Mouse (Mus musculus) small intestine, adult 2 months (tissue): ENCODE data around the gene Gabrg3.

Experiments used
- CTCF ChIP-seq: fragments of 200-500 bp; IDR thresholded peaks from 2 replicates; pipeline ENCODE4 v1.5.1; 2012; ENCODE audit warnings: low read depth, mild to moderate bottlenecking, control low read depth, inconsistent platforms, low read length, moderate library complexity, mixed read lengths; ENCODE audit not compliant: insufficient replicate concordance, insufficient read length; ENCODE audit errors: extremely low read depth
- POLR2A ChIP-seq: fragments of 200-500 bp; IDR thresholded peaks from 2 replicates; pipeline ENCODE4 v1.6.1; 2012; ENCODE audit warnings: low read depth, mild to moderate bottlenecking, control low read depth, inconsistent platforms, low read length, moderate library complexity

- TF ChIP-seq CTCF (no peak), POLR2A (no peak)
Measured at GRCm38 (mm10) chr7:56779122-56779521, 607.9 kb downstream of the Gabrg3 start.
